Mouse (Mus musculus) embryonic fibroblast, embryonic 13.5 days (primary cell): ENCODE data around the gene Mboat1. TPM values are rescaled to one million over a fixed set of nuclear protein-coding genes. Genes with fewer than 3 reads are reported as not detected.

Source experiments
- H3K27ac ChIP-seq: 2 replicates; pipeline ENCODE4 v1.5.1; 2012; ENCODE audit warnings: low read length, control low read depth, inconsistent platforms; ENCODE audit not compliant: insufficient read depth
- H3K4me1 ChIP-seq: 2 replicates; pipeline ENCODE4 v1.6.1; 2011; ENCODE audit warnings: low read length; ENCODE audit not compliant: control insufficient read depth, insufficient read depth
- H3K4me3 ChIP-seq: 2 replicates; pipeline ENCODE4 v1.5.1; 2011; ENCODE audit warnings: mild to moderate bottlenecking, control low read depth, low read length; ENCODE audit not compliant: insufficient read depth
- CTCF ChIP-seq: IDR thresholded peaks from 2 replicates; pipeline ENCODE4 v1.5.1; 2011; ENCODE audit warnings: mild to moderate bottlenecking, control low read depth, low read length, moderate library complexity, borderline replicate concordance; ENCODE audit not compliant: insufficient read depth
- POLR2A ChIP-seq: IDR thresholded peaks from 2 replicates; pipeline ENCODE4 v1.6.1; 2011; ENCODE audit warnings: low read depth, mild to moderate bottlenecking, control low read depth, low read length, moderate library complexity
- polyA plus RNA-seq: library from polyadenylated mRNA; stranded (reverse); fragments of >200 nt; gene quantifications from 2 replicates; pipeline ENCODE4 v1.2.4, GENCODE M21; 2011; ENCODE audit warnings: low read depth; ENCODE audit not compliant: missing spikeins, insufficient read length

Gene Mboat1
- polyA plus RNA-seq, 1 experiment, result 12.5 TPM

GRCm38 (mm10) chr13:30140646-30141045 is 4.4 kb downstream of the Mboat1 start:
- Histone ChIP-seq H3K4me1 (peaks cover 3% of the 10 kb centered on the region; the same call in 1 of the 2 replicates), H3K4me3 (no peak overlapping the region), H3K27ac (no peak overlapping the region)
- TF ChIP-seq CTCF, result no peak
- no peak for TF ChIP-seq POLR2A

GRCm38 (mm10) chr13:30141996-30142395 is 5.7 kb downstream of the Mboat1 start:
- H3K4me3 ChIP-seq, result no peak overlapping the region
- H3K27ac ChIP-seq, result no peak overlapping the region
- peaks cover 3% of the 10 kb centered on the region; the same call in 1 of the 2 replicates for H3K4me1 ChIP-seq
- no peak for TF ChIP-seq CTCF
- no peak for TF ChIP-seq POLR2A

- H3K4me3 ChIP-seq, result no peak overlapping the region
- no peak overlapping the region for H3K27ac ChIP-seq
- peaks cover 3% of the 10 kb centered on the region; the same call in 1 of the 2 replicates for H3K4me1 ChIP-seq
- no peak for TF ChIP-seq CTCF
- no peak for TF ChIP-seq POLR2A
These were observed 10.2 kb downstream of the Mboat1 start for GRCm38 (mm10) chr13:30146468-30146867.

GRCm38 (mm10) chr13:30154264-30154663 is 18.0 kb downstream of the Mboat1 start:
- H3K4me3 ChIP-seq, result no peak overlapping the region
- no peaks in the 10 kb centered on the region for H3K4me1 ChIP-seq
- no peak overlapping the region for H3K27ac ChIP-seq
- no peak for TF ChIP-seq CTCF
- TF ChIP-seq POLR2A, result no peak

- H3K4me3 ChIP-seq, result no peak overlapping the region
- no peaks in the 10 kb centered on the region for H3K4me1 ChIP-seq
- H3K27ac ChIP-seq, result no peak overlapping the region
- TF ChIP-seq CTCF (no peak), POLR2A (no peak)
These were observed 23.3 kb downstream of the Mboat1 start for GRCm38 (mm10) chr13:30159626-30160025.

GRCm38 (mm10) chr13:30163521-30163920 is 27.2 kb downstream of the Mboat1 start:
- no peak overlapping the region for H3K27ac ChIP-seq
- no peak overlapping the region for H3K4me3 ChIP-seq
- TF ChIP-seq CTCF (no peak), POLR2A (no peak)
- H3K4me1 ChIP-seq, result no peaks in the 10 kb centered on the region

- TF ChIP-seq CTCF, result no peak
- no peak for TF ChIP-seq POLR2A
- Histone ChIP-seq H3K27ac (no peak overlapping the region), H3K4me3 (no peak overlapping the region), H3K4me1 (no peaks in the 10 kb centered on the region)
These were observed 30.1 kb downstream of the Mboat1 start for GRCm38 (mm10) chr13:30166138-30167090.

GRCm38 (mm10) chr13:30167499-30167898 is 31.2 kb downstream of the Mboat1 start:
- Histone ChIP-seq H3K4me3 (no peak overlapping the region), H3K27ac (no peak overlapping the region), H3K4me1 (no peaks in the 10 kb centered on the region)
- no peak for TF ChIP-seq POLR2A
- no peak for TF ChIP-seq CTCF

GRCm38 (mm10) chr13:30168803-30169202 is 32.5 kb downstream of the Mboat1 start:
- TF ChIP-seq POLR2A (no peak), CTCF (no peak)
- no peak overlapping the region for H3K27ac ChIP-seq

GRCm38 (mm10) chr13:30170061-30170460 is 33.8 kb downstream of the Mboat1 start:
- Histone ChIP-seq H3K4me3 (no peak overlapping the region), H3K4me1 (no peaks in the 10 kb centered on the region), H3K27ac (no peak overlapping the region)
- TF ChIP-seq POLR2A (no peak), CTCF (no peak)

More at GRCm38 (mm10) chr13:30168803-30169202, 32.5 kb downstream of the Mboat1 start:
- Histone ChIP-seq H3K4me3 (no peak overlapping the region), H3K4me1 (no peaks in the 10 kb centered on the region)

- Histone ChIP-seq H3K27ac (no peak overlapping the region), H3K4me3 (no peak overlapping the region)
- TF ChIP-seq CTCF, result no peak
- no peak for TF ChIP-seq POLR2A
These were observed 38.3 kb downstream of the Mboat1 start for GRCm38 (mm10) chr13:30174586-30174985.

More at GRCm38 (mm10) chr13:30174586-30174985, 38.3 kb downstream of the Mboat1 start:
- H3K4me1 ChIP-seq, result no peaks in the 10 kb centered on the region
